Mouse (Mus musculus) cerebellum, adult 9-10 months (tissue): ENCODE measurements at regions not wholly inside any gene's neighbourhood (a gene's known extent, or its start where the extent isn't known, plus 50 kb on each side); places are given as distances from the start of the nearest gene placed in this dataset.

Experiments used
- DNase-seq: peaks from one replicate; pipeline ENCODE4 v3.0.0; 2022

DNA sequence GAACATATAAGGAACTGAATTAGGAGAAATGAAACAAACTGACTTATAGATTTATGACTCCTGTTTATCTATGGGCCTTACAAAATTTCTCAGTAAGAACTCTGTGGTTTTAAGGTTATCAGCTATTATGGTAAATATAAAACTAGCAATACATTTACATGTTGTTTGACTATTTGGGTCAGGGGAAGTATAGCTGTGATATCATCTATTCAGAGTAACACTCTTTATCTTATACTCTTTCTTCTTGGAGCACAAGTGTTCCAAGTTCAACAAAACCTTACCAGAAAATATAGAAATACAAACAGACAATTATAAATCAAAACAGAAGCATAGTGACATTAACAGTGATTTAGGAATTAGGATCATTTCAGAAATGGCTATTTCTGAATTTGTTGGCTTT is 383.6 kb downstream of the Casp12 start:
- no peak for DNase-seq

DNA sequence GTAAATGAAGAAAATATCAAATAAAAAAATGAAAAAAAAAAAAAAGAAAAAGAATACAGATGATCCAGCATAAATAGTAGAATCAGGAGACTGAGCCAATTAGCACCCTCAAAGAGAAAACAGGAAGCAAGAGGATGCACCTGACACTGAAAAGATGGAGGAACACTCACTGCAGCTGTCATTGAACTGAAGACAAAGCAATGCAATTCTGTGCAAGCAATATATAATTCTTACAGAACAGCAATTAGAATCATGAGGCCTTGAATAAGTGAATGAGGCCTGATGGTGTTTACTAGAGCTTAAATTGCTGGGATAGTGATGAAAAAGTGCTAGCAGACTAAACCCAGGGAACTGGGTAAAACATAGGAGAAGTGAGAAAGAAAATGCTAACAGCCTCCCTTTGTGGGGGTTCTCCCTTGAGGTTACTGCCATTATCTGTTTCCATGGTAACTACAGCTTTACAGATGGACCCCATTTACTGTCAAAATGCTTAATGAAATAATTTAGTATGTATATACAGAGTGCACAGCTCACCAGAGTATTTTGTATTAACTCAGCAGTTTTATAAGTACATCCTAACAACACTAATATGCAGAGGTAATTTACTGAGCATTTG is 407.6 kb downstream of the Casp12 start:
- no peak for DNase-seq

GRCm38 (mm10) chr9:5753785-5754184 is 408.6 kb downstream of the Casp12 start:
- no peak for DNase-seq

- DNase-seq = no peak
Observed at GRCm38 (mm10) chr9:5761215-5761614, 407.2 kb upstream of the Pdgfd start.

- no peak for DNase-seq
Observed at GRCm38 (mm10) chr9:5769927-5770326, 398.5 kb upstream of the Pdgfd start.

DNA sequence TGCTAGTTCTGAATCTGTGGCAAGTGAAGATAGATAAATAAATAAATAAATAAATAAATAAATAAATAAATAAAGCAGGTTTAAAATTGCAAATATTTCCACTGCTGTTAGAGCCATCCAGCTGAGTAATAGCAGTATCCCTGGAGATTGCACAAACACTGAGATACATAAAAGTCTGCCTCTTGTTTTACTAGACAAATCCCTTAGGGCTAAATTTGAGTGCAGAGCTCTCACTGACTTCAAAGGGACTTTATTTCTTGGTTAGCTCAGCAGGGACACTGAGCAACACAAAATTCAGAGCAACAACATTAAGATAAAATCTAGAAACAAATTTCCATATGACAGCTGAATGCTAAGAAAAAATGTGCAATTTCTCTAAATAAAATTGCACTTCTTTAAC is 397.2 kb upstream of the Pdgfd start:
- DNase-seq = no peak
